Mouse (Mus musculus) MEL (cell line): ENCODE measurements at regions not wholly inside any gene's neighbourhood (a gene's known extent, or its start where the extent isn't known, plus 50 kb on each side); places are given as distances from the start of the nearest gene placed in this dataset.

Experiments
- CTCF ChIP-seq, 3 experiments: IDR thresholded peaks in 2 of 3; conservative IDR thresholded peaks in 1 of 3; 2 replicates each; pipeline ENCODE4 v1.5.1; 2011 to 2012; ENCODE audit warnings: low read length in 3 of 3, low read depth in 2 of 3, mild to moderate bottlenecking in 2 of 3, improper control_type of control experiment in 1 of 3, inconsistent platforms in 1 of 3, mixed read lengths in 1 of 3, moderate library complexity in 1 of 3; ENCODE audit not compliant: control insufficient read depth in 1 of 3, insufficient read depth in 1 of 3, poor library complexity in 1 of 3, severe bottlenecking in 1 of 3
- EP300 ChIP-seq, 2 experiments: IDR thresholded peaks; 2 replicates each; pipeline ENCODE4 v1.6.1; 2011; ENCODE audit warnings: improper control_type of control experiment in 2 of 2, low read length in 2 of 2, low read depth in 1 of 2, mild to moderate bottlenecking in 1 of 2
- GATA1 ChIP-seq: IDR thresholded peaks from 2 replicates; pipeline ENCODE4 v1.6.1; 2011; ENCODE audit warnings: low read depth, low read length, improper control_type of control experiment
- MYC ChIP-seq: IDR thresholded peaks from 2 replicates; pipeline ENCODE4 v1.6.1; 2011; ENCODE audit warnings: low read depth, mild to moderate bottlenecking, low read length, improper control_type of control experiment, moderate library complexity
- POLR2A ChIP-seq, 2 experiments: IDR thresholded peaks; 2 replicates each; pipeline ENCODE4 v1.6.1; 2011 to 2012; ENCODE audit warnings: low read length in 2 of 2, mild to moderate bottlenecking in 2 of 2, control low read depth in 1 of 2, improper control_type of control experiment in 1 of 2, low read depth in 1 of 2, moderate library complexity in 1 of 2; ENCODE audit not compliant: control insufficient read depth in 1 of 2, insufficient read depth in 1 of 2, poor library complexity in 1 of 2
- USF1 ChIP-seq: IDR thresholded peaks from 2 replicates; pipeline ENCODE4 v1.6.1; 2014; ENCODE audit warnings: low read depth, mild to moderate bottlenecking, inconsistent platforms, low read length, improper control_type of control experiment, moderate library complexity
- ZKSCAN1 ChIP-seq: IDR thresholded peaks from 2 replicates; pipeline ENCODE4 v1.6.1; 2012; ENCODE audit warnings: low read depth, mild to moderate bottlenecking, inconsistent platforms, low read length, improper control_type of control experiment, moderate library complexity

DNA sequence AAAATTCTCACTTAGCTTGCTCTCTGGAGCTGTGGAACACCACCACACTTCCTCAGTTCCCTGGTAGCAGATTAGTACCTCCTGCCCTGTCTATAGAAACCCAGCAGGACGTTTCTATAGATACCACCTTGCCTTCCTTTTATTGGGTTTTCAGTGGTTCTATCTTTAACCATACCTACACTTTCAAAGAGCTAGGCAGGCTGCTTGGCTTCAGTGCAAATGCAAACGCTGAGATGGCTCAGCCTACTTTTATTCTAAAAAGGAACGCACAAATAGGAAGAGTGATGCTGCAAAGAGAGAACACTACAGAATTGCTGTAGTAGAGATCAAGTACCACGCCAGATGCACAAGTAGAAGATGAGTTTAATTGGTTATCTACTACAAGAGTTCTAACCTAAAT, 120.9 kb upstream of the Ifne start:
- no peak for TF ChIP-seq POLR2A (IDR thresholded peaks at IDR 0.05; ENCODE audit: control insufficient read depth in 1 of 2, insufficient read depth in 1 of 2, low read depth in 1 of 2, low read length in 2 of 2, poor library complexity in 1 of 2)
- no peak for TF ChIP-seq CTCF (IDR thresholded peaks at IDR 0.05 in 2 of 3, conservative IDR thresholded peaks at IDR 0.05 in 1 of 3; ENCODE audit: control insufficient read depth in 1 of 3, insufficient read depth in 1 of 3, low read depth in 2 of 3, low read length in 3 of 3, poor library complexity in 1 of 3, severe bottlenecking in 1 of 3)
- no peak for TF ChIP-seq EP300 (IDR thresholded peaks at IDR 0.05; ENCODE audit: low read depth in 1 of 2, low read length in 2 of 2)
- no peak for TF ChIP-seq MYC
- no peak for TF ChIP-seq USF1
- no peak for TF ChIP-seq ZKSCAN1
- no peak for TF ChIP-seq GATA1
